Mouse (Mus musculus): ENCODE measurements at regions not wholly inside any gene's neighbourhood (a gene's known extent, or its start where the extent isn't known, plus 50 kb on each side); places are given as distances from the start of the nearest gene placed in this dataset.
A peak's percentile ranks its signal among the peaks of the same experiment; 100 is the strongest.

- WGBS: 26% methylated on average over 13 of the region's 13 CpGs
- Histone ChIP-seq H3K4me1 (replicated peaks; ENCODE audit: control insufficient read depth, insufficient read depth, low read length) (peaks cover 23% of the 10 kb centered on the region), H3K4me2 (replicated peaks) (peak overlapping the region; percentile 48), H3K4me3 (replicated peaks; ENCODE audit: low read length) (peak overlapping the region; percentile 1), H3K9ac (peak overlapping the region; percentile 37), H3K27ac (0 out of 2 replicates have a peak overlapping the region, but pooled peaks have one; percentile 57), H3K27me3 (ENCODE audit: control insufficient read depth, insufficient read depth, low read length) (no peaks in the 10 kb centered on the region), H3K9me3 (ENCODE audit: control insufficient read depth, low read length) (no peaks in the 10 kb centered on the region), H3K36me3 (replicated peaks; ENCODE audit: control insufficient read depth, insufficient read depth) (no peaks in the 10 kb centered on the region)
- ATAC-seq (ENCODE audit: low FRiP score): peak; percentile 84
- DNase-seq (ENCODE audit: low spot score): peak; percentile 47
Measured at GRCm38 (mm10) chr6:94400471-94401051, 99.6 kb upstream of the Slc25a26 start.

DNA sequence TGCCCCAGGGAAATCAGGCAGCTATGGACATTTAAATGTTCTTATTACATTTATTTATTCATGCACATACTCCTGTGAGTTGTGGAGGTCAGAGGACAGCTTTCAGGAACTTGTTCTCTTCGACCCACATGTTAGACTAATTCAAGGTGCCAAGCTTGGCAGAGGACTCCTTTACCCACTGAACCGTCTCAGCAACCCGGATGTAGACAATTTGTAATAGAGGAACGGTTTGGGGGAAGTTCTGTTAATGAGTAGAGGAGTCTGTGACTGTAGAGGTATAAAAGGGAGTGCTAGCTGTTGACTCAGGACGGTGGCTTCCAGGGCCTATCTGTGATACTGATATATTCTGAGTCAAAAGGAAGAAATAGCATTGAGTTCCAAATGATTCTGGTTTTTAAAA is 107.4 kb upstream of the Magi1 start:
- Histone ChIP-seq H3K27ac (no peak overlapping the region), H3K9me3 (ENCODE audit: control insufficient read depth, low read length) (no peaks in the 10 kb centered on the region), H3K4me3 (replicated peaks; ENCODE audit: low read length) (no peak overlapping the region), H3K36me3 (replicated peaks; ENCODE audit: control insufficient read depth, insufficient read depth) (no peaks in the 10 kb centered on the region), H3K9ac (no peak overlapping the region), H3K27me3 (ENCODE audit: control insufficient read depth, insufficient read depth, low read length) (no peaks in the 10 kb centered on the region), H3K4me1 (replicated peaks; ENCODE audit: control insufficient read depth, insufficient read depth, low read length) (no peaks in the 10 kb centered on the region), H3K4me2 (replicated peaks) (no peak overlapping the region)
- WGBS: 66% methylated on average over 5 of the region's 5 CpGs
- no peak for ATAC-seq (ENCODE audit: low FRiP score)
- no peak for DNase-seq (ENCODE audit: low spot score)

DNA sequence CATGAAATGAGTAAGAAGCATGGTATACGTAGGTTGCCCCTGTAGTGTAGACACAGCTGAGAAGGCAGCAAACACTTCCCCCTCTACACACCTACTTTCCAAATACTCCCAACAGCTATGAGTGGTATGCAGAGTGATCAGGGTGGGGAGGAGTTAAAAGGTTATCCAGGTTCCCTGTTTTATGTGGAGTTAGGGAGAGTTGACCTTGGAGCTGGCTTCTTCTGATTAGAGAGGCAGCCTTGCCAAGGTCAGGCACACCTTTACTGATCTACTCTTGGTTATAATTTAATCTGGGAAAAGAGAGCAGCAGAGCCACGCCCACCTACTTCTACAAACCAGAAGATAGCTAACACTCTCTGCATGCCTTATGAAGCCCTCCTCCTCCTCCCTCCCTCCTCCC is 106.7 kb upstream of the Magi1 start:
- Histone ChIP-seq H3K36me3 (replicated peaks; ENCODE audit: control insufficient read depth, insufficient read depth) (no peaks in the 10 kb centered on the region), H3K4me1 (replicated peaks; ENCODE audit: control insufficient read depth, insufficient read depth, low read length) (no peaks in the 10 kb centered on the region), H3K27ac (no peak overlapping the region), H3K27me3 (ENCODE audit: control insufficient read depth, insufficient read depth, low read length) (no peaks in the 10 kb centered on the region), H3K4me3 (replicated peaks; ENCODE audit: low read length) (no peak overlapping the region), H3K9ac (no peak overlapping the region), H3K4me2 (replicated peaks) (no peak overlapping the region), H3K9me3 (ENCODE audit: control insufficient read depth, low read length) (no peaks in the 10 kb centered on the region)
- no peak for DNase-seq (ENCODE audit: low spot score)
- no peak for ATAC-seq (ENCODE audit: low FRiP score)
- WGBS: 88% methylated on average over 2 of the region's 2 CpGs

DNA sequence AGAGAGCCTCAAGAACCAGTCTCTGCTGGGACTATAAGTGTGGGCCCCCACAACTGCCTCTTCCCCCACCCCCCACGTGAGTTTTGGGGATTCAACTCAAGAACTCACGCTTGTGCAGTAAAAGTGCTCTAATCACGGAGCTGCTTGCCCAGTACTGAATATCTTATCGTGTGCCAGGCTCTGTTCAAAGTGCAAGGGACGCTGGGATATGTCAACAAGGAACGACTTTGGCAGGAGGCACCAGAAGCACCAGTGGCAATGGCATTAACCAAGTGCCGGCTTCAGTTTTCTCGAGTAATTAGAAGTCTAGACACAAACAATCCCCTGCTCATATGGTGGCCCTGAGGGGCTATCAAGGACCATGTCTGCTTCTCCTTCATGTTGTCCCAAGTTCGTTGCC is 106.0 kb upstream of the Magi1 start:
- Histone ChIP-seq H3K36me3 (replicated peaks; ENCODE audit: control insufficient read depth, insufficient read depth) (no peaks in the 10 kb centered on the region), H3K27ac (no peak overlapping the region), H3K9me3 (ENCODE audit: control insufficient read depth, low read length) (no peaks in the 10 kb centered on the region), H3K9ac (no peak overlapping the region), H3K4me1 (replicated peaks; ENCODE audit: control insufficient read depth, insufficient read depth, low read length) (no peaks in the 10 kb centered on the region), H3K4me2 (replicated peaks) (no peak overlapping the region), H3K4me3 (replicated peaks; ENCODE audit: low read length) (no peak overlapping the region), H3K27me3 (ENCODE audit: control insufficient read depth, insufficient read depth, low read length) (no peaks in the 10 kb centered on the region)
- 75% methylated on average over 9 of the region's 9 CpGs for WGBS
- DNase-seq (ENCODE audit: low spot score) (no peak), ATAC-seq (ENCODE audit: low FRiP score) (no peak)

- 77% methylated on average over 2 of the region's 2 CpGs for WGBS
- no peak overlapping the region for H3K9ac ChIP-seq
- H3K4me2 ChIP-seq (replicated peaks): no peak overlapping the region
- ATAC-seq (ENCODE audit: low FRiP score) (no peak), DNase-seq (ENCODE audit: low spot score) (no peak)
- H3K4me3 ChIP-seq (replicated peaks; ENCODE audit: low read length): no peak overlapping the region
- H3K9me3 ChIP-seq (ENCODE audit: control insufficient read depth, low read length): no peaks in the 10 kb centered on the region
- H3K27me3 ChIP-seq (ENCODE audit: control insufficient read depth, insufficient read depth, low read length): no peaks in the 10 kb centered on the region
- H3K27ac ChIP-seq: no peak overlapping the region
- H3K36me3 ChIP-seq (replicated peaks; ENCODE audit: control insufficient read depth, insufficient read depth): no peaks in the 10 kb centered on the region
- H3K4me1 ChIP-seq (replicated peaks; ENCODE audit: control insufficient read depth, insufficient read depth, low read length): no peaks in the 10 kb centered on the region
Measured at GRCm38 (mm10) chr6:94387648-94388047, 103.9 kb upstream of the Magi1 start.

- 81% methylated on average over 2 of the region's 2 CpGs for WGBS
- no peaks in the 10 kb centered on the region for H3K27me3 ChIP-seq (ENCODE audit: control insufficient read depth, insufficient read depth, low read length)
- no peak overlapping the region for H3K27ac ChIP-seq
- DNase-seq (ENCODE audit: low spot score) (no peak), ATAC-seq (ENCODE audit: low FRiP score) (no peak)
- no peaks in the 10 kb centered on the region for H3K4me1 ChIP-seq (replicated peaks; ENCODE audit: control insufficient read depth, insufficient read depth, low read length)
- no peaks in the 10 kb centered on the region for H3K36me3 ChIP-seq (replicated peaks; ENCODE audit: control insufficient read depth, insufficient read depth)
- no peak overlapping the region for H3K9ac ChIP-seq
- H3K9me3 ChIP-seq (ENCODE audit: control insufficient read depth, low read length): no peaks in the 10 kb centered on the region
- no peak overlapping the region for H3K4me2 ChIP-seq (replicated peaks)
- H3K4me3 ChIP-seq (replicated peaks; ENCODE audit: low read length): no peak overlapping the region
Measured at GRCm38 (mm10) chr6:94385531-94385930, 101.8 kb upstream of the Magi1 start.

DNA sequence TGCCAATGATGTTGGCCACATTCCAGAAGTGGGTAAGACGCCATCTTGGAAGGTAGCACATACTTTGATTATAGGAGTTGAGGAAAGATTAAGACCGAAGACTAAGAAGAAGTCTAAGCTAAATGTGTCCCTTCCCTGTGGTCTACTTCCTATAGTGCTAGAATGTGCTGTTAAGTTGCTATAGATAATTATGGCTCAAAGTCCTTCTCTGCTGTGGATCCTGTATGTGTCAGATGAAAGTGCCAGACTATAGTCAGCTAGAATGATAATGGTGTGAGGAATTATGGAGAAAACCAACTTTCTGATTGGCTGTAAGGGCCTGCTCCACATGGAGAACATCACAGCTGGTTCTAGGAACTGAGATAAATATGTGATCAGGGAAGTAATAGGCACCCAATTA is 86.3 kb upstream of the Magi1 start:
- DNase-seq (ENCODE audit: low spot score): no peak
- WGBS: 85% methylated on average over 2 of the region's 2 CpGs
- ATAC-seq (ENCODE audit: low FRiP score): no peak
- no peak overlapping the region for H3K4me2 ChIP-seq (replicated peaks)
- H3K36me3 ChIP-seq (replicated peaks; ENCODE audit: control insufficient read depth, insufficient read depth): no peaks in the 10 kb centered on the region
- H3K27me3 ChIP-seq (ENCODE audit: control insufficient read depth, insufficient read depth, low read length): no peaks in the 10 kb centered on the region
- H3K9me3 ChIP-seq (ENCODE audit: control insufficient read depth, low read length): no peaks in the 10 kb centered on the region
- H3K9ac ChIP-seq: no peak overlapping the region
- no peak overlapping the region for H3K4me3 ChIP-seq (replicated peaks; ENCODE audit: low read length)
- no peak overlapping the region for H3K27ac ChIP-seq
- no peaks in the 10 kb centered on the region for H3K4me1 ChIP-seq (replicated peaks; ENCODE audit: control insufficient read depth, insufficient read depth, low read length)

DNA sequence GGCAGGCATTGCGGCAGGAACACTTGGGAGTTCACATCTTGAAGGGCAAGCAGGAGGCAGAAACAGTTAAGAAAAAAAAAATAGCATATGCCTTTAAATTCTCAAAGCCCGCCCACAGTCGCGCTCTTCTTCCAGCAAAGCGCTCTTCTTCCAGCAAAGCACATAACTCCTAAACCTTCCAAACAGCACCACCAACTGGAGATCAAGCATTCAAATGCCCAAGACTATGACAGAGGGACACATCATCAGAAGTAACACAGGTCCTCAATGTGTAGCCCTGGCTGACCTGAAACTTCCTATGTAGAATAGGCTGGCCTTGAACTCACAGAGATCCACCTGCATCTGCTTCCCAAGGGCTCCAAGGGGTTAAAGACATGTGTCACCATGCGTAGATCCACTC is 80.2 kb upstream of the Magi1 start:
- Histone ChIP-seq H3K9ac (no peak overlapping the region), H3K4me2 (replicated peaks) (no peak overlapping the region), H3K27me3 (ENCODE audit: control insufficient read depth, insufficient read depth, low read length) (no peaks in the 10 kb centered on the region), H3K4me3 (replicated peaks; ENCODE audit: low read length) (no peak overlapping the region), H3K9me3 (ENCODE audit: control insufficient read depth, low read length) (no peaks in the 10 kb centered on the region), H3K4me1 (replicated peaks; ENCODE audit: control insufficient read depth, insufficient read depth, low read length) (no peaks in the 10 kb centered on the region), H3K27ac (no peak overlapping the region), H3K36me3 (replicated peaks; ENCODE audit: control insufficient read depth, insufficient read depth) (no peaks in the 10 kb centered on the region)
- no peak for ATAC-seq (ENCODE audit: low FRiP score)
- no peak for DNase-seq (ENCODE audit: low spot score)
- WGBS: 90% methylated on average over 6 of the region's 6 CpGs

- H3K4me2 ChIP-seq (replicated peaks): no peak overlapping the region
- DNase-seq (ENCODE audit: low spot score): no peak
- ATAC-seq (ENCODE audit: low FRiP score): no peak
- no peaks in the 10 kb centered on the region for H3K4me1 ChIP-seq (replicated peaks; ENCODE audit: control insufficient read depth, insufficient read depth, low read length)
- H3K36me3 ChIP-seq (replicated peaks; ENCODE audit: control insufficient read depth, insufficient read depth): no peaks in the 10 kb centered on the region
- no peaks in the 10 kb centered on the region for H3K27me3 ChIP-seq (ENCODE audit: control insufficient read depth, insufficient read depth, low read length)
- no peak overlapping the region for H3K4me3 ChIP-seq (replicated peaks; ENCODE audit: low read length)
- no peak overlapping the region for H3K27ac ChIP-seq
- no peak overlapping the region for H3K9ac ChIP-seq
- no peaks in the 10 kb centered on the region for H3K9me3 ChIP-seq (ENCODE audit: control insufficient read depth, low read length)
Measured at GRCm38 (mm10) chr6:94362626-94363025, 78.9 kb upstream of the Magi1 start.

- no peaks in the 10 kb centered on the region for H3K9me3 ChIP-seq (ENCODE audit: control insufficient read depth, low read length)
- no peak overlapping the region for H3K27ac ChIP-seq
- no peaks in the 10 kb centered on the region for H3K27me3 ChIP-seq (ENCODE audit: control insufficient read depth, insufficient read depth, low read length)
- ATAC-seq (ENCODE audit: low FRiP score) (no peak), DNase-seq (ENCODE audit: low spot score) (no peak)
- no peak overlapping the region for H3K4me3 ChIP-seq (replicated peaks; ENCODE audit: low read length)
- no peak overlapping the region for H3K9ac ChIP-seq
- 85% methylated on average over 4 of the region's 4 CpGs for WGBS
- no peak overlapping the region for H3K4me2 ChIP-seq (replicated peaks)
- H3K4me1 ChIP-seq (replicated peaks; ENCODE audit: control insufficient read depth, insufficient read depth, low read length): no peaks in the 10 kb centered on the region
- H3K36me3 ChIP-seq (replicated peaks; ENCODE audit: control insufficient read depth, insufficient read depth): no peaks in the 10 kb centered on the region
Measured at GRCm38 (mm10) chr6:94357568-94357967, 73.9 kb upstream of the Magi1 start.

Data from hindbrain, embryonic 14.5 days (tissue).